Mouse (Mus musculus) kidney, adult 2 months (tissue): ENCODE results near the gene Psmf1. TPM values are rescaled to one million over a fixed set of nuclear protein-coding genes. Genes with fewer than 3 reads are reported as not detected.

Source experiments
- DNase-seq: peaks from one replicate; pipeline ENCODE4 v3.0.0; 2021
- H3K27ac ChIP-seq: fragments of 200-500 bp; 2 replicates; pipeline ENCODE4 v1.5.1; 2012; ENCODE audit warnings: low read depth, low read length, control low read depth, inconsistent platforms; ENCODE audit not compliant: insufficient read depth
- H3K27me3 ChIP-seq: fragments of 200-500 bp; replicated peaks from 2 replicates; pipeline ENCODE4 v1.6.1; 2012; ENCODE audit warnings: mild to moderate bottlenecking, moderate library complexity, low read length, inconsistent platforms; ENCODE audit not compliant: control insufficient read depth, insufficient read depth
- H3K36me3 ChIP-seq: fragments of 200-500 bp; 2 replicates; pipeline ENCODE4 v1.6.1; 2012; ENCODE audit warnings: mild to moderate bottlenecking, moderate library complexity, low read length, inconsistent platforms; ENCODE audit not compliant: control insufficient read depth, insufficient read depth
- H3K4me1 ChIP-seq: fragments of 200-500 bp; 2 replicates; pipeline ENCODE4 v1.6.1; 2011; ENCODE audit warnings: low read length; ENCODE audit not compliant: control insufficient read depth, insufficient read depth
- H3K4me3 ChIP-seq: fragments of 200-500 bp; 2 replicates; pipeline ENCODE4 v1.5.1; 2011; ENCODE audit warnings: mild to moderate bottlenecking, low read depth, low read length, control low read depth; ENCODE audit not compliant: insufficient read depth
- CTCF ChIP-seq: fragments of 200-500 bp; conservative IDR thresholded peaks from 2 replicates; pipeline ENCODE4 v1.5.1; 2011; ENCODE audit warnings: low read depth, mild to moderate bottlenecking, control low read depth, low read length, moderate library complexity, mixed read lengths; ENCODE audit not compliant: insufficient read depth, insufficient read length
- POLR2A ChIP-seq: fragments of 200-500 bp; IDR thresholded peaks from one replicate; pipeline ENCODE4 v1.6.1; 2011; ENCODE audit warnings: low read depth, low read length, control low read depth
- WGBS: fragments of 180-500 bp; shearing (Covaris S2); methylation state at CpG from one replicate; pipeline ENCODE4 v1.1.7; 2018; 5-methylcytosine and 5-hydroxymethylcytosine counted together
- polyA plus RNA-seq: library from polyadenylated mRNA; depleted of rRNA; stranded (reverse); fragments of >200 nt; gene quantifications from 2 replicates; pipeline ENCODE4 v1.2.3, GENCODE M21; 2012

Gene Psmf1
- polyA plus RNA-seq, 1 experiment: 47.1 TPM

DNA sequence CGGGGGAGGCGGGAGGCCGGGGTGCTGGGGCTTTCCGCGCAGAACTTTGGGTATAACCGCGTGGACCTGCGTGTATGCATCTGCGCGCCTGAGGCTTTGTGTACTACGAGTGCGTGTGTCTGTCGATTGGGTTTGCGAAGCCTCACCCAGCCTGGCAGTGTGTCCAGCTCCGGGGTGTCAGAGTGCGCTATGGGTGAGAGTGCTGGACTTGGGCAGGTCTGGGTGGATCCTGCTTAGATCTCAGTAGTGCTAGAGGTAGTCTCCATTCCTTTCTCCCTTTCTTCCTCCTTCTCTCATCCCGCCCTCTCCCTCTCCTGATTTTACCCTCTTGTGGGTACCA lies 41.2 kb downstream of the Psmf1 start:
- peak overlapping the region; percentile 29; the same call in 1 of the 2 replicates for H3K4me3 ChIP-seq
- 1% methylated on average over 15 of the region's 17 CpGs for WGBS
- no peaks in the 10 kb centered on the region; the same call in 1 of the 2 replicates for H3K27me3 ChIP-seq
- H3K27ac ChIP-seq: no peak overlapping the region
- DNase-seq: no peak
- no peaks in the 10 kb centered on the region for H3K4me1 ChIP-seq
- TF ChIP-seq CTCF (no peak), POLR2A (no peak)
- H3K36me3 ChIP-seq: no peaks in the 10 kb centered on the region

DNA sequence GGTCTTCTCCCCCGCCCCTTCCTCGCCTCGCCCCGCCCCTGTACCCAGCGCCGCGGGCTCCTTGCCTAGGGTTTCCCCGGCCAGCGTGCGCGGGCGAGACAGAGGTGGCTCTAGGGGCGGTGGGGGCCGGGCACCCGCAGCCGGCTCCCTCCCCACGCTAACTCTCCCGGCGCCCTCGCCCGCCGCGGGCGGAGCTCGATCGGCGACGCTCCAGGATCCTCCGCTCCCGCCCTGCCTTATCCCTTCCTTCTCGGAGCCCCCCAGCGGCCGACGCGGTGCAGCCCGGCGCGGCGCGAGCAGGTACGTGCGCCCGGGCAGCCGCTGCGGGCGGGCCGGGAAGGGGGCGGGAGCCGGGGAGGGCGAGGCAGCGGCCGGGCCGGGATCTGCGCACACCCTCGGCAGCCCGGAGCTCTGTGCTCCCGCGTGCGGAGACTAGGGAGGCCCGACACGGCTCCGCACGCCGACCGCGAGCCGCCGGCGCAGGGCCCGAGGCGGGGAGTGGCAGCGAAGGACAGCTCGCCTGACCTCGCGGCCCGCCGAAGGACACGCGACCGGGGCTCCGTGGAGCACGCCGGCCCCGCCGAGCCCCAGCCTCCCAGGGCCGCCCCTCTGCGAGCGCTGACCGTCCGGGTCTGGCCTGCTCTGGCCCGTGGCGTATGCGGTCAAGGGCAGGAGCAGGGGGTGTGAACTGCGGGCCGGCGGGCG lies 41.7 kb downstream of the Psmf1 start:
- TF ChIP-seq POLR2A (no peak), CTCF (no peak)
- WGBS: under 1% methylated on average over 96 of the region's 97 CpGs
- no peak overlapping the region for H3K27ac ChIP-seq
- no peaks in the 10 kb centered on the region for H3K36me3 ChIP-seq
- peak overlapping the region; percentile 29 for H3K4me3 ChIP-seq
- DNase-seq: peak; percentile 36
- H3K27me3 ChIP-seq: no peaks in the 10 kb centered on the region; the same call in 1 of the 2 replicates
- H3K4me1 ChIP-seq: no peaks in the 10 kb centered on the region

DNA sequence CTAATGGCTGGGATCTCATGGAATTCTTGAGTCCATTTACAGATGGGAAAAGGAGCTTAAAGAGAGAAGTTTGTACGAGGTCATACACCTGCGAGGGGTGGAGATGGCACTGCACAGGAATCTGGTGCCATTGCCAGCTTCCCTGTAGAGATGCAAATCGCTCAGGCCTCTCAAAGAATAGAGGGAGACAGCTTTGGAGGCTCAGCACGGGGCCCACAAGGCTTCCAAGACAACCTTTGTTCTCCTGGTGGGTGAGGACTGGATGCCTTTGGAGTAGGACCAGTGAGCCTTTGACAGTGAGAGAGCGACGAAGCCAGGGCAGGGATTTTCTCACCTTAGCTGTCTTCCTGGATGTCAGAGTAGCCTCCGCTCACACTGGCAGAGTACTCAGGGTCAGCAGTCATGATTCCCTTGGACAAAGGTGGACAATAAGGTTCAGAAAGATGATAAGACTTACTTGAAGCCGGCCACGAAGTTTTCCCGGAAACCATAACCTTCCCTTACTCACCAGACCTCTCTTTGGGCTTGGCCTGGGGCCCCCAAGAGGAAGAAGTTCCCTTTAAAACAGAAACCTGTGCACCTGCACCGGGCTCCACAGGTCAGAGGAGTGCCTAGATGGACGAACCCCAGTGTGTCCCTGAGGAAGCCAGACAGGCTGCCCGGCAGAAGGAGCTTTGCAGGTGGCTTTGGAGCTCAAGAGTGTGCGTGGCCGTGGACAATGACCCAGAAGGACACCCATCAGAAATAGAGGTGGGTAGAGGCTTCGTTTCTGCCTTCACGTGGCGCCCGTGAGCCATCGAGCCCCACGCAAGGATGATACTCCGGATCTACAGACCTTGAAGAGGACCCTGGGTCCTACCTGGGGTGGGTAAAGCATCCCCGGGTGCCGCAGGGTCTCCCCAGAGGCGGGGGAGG lies 42.5 kb downstream of the Psmf1 start, which contains the start of gene Tmem74b:
Tmem74b (plus strand) TSS at position 778 of the 915 bp plus-strand sequence.
- Histone ChIP-seq H3K27ac (no peak within 1 kb of the TSS), H3K27me3 (no peaks in the 10 kb centered on the region; the same call in 1 of the 2 replicates), H3K4me3 (peak within 1 kb of the TSS; percentile 29), H3K4me1 (no peaks in the 10 kb centered on the region), H3K36me3 (no peaks in the 10 kb centered on the region)
- TF ChIP-seq POLR2A (no peak), CTCF (no peak)
- no peak for DNase-seq
- 16% methylated on average over 25 of the region's 25 CpGs for WGBS

DNA sequence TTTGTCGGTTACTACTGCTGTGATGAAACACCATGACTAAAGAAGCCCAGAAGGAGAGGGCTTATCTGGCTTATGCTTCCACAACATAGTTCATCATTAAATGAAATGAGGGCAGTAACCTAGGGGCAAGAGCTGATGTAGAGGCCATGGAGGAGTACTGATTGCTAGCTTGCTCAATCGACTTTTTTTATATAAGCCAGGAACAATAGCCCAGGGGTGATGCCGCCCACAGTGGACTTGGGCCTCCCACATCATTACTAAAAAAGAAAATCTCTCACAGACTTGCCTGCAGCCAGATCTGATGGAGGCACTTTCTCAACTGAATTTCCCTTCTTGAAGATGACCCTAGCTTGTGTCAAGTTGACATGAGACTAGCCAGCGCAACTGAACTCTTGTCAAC lies 61.0 kb downstream of the Psmf1 start:
- no peak for DNase-seq
- no peaks in the 10 kb centered on the region for H3K36me3 ChIP-seq
- TF ChIP-seq POLR2A: no peak
- no peak for TF ChIP-seq CTCF
- H3K4me3 ChIP-seq: no peak overlapping the region
- no peak overlapping the region for H3K27ac ChIP-seq
- WGBS: 84% methylated on average over 4 of the region's 4 CpGs
- no peaks in the 10 kb centered on the region; the same call in 1 of the 2 replicates for H3K27me3 ChIP-seq
- H3K4me1 ChIP-seq: no peaks in the 10 kb centered on the region

DNA sequence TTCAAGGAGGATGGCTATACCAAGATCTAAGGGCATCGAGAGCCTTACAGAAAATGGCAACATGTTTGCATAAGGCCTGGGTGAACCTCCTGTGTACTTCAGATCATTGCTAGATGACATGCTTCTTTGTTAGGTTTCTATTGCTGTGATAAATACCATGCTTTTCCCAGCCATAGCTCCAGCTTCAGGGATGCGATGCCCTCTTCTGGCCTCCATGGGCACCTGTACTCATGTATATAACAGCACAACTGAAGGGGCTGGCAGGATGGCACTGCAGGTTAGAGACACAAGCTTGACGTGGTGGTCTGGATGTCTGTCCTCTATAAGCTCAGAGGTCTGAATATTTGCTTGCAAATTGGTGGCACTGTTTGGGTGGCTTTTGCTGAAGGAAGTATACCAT lies 61.6 kb downstream of the Psmf1 start:
- WGBS: 57% methylated on average over 3 of the region's 3 CpGs
- Histone ChIP-seq H3K4me3 (no peak overlapping the region), H3K27ac (no peak overlapping the region), H3K4me1 (no peaks in the 10 kb centered on the region), H3K27me3 (no peaks in the 10 kb centered on the region; the same call in 1 of the 2 replicates), H3K36me3 (no peaks in the 10 kb centered on the region)
- TF ChIP-seq CTCF (peak; percentile 60), POLR2A (no peak)
- peak; percentile 17 for DNase-seq

DNA sequence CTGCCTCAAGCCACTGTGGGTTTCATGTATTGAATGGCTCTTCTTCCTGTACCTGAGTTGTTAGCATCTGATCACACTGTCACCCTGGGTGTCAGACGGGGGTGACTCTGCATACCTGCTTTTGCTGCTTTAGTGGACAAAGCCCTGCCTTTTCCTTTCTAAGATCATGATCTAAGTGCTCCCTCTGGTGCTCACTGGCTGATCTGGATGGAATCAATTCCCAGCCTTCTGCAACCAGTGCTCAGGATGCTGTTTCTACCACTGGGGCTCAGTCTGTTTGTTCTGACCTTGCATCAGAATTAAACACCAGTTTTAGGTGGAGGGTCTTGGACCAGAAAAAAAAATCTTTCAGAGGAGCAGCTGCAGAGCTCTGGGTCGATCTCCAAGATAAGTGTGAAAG lies 67.8 kb downstream of the Psmf1 start:
- TF ChIP-seq POLR2A (no peak), CTCF (0 out of 2 replicates have a peak, but pooled peaks have one; percentile 10)
- Histone ChIP-seq H3K27me3 (no peaks in the 10 kb centered on the region; the same call in 1 of the 2 replicates), H3K27ac (no peak overlapping the region), H3K36me3 (no peaks in the 10 kb centered on the region), H3K4me3 (no peak overlapping the region), H3K4me1 (no peaks in the 10 kb centered on the region)
- WGBS: 54% methylated on average over 2 of the region's 2 CpGs
- peak; percentile 8 for DNase-seq

DNA sequence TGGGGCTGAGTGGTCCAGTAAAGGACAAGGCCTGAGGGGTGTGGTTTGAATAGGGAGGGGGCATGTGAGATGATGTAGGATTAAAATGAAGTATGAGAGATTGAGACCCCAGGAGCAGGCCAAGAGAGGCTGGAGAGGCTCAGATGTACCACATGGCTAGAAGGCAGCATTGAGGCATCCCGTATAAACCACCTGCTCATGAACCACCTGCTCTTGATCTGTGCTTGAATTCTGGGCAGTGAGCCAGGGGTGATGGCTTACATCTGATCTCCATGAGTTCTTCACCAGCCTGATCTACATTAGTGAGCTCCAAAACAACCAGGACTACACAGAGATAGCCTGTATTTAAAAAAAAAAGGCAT lies 73.0 kb downstream of the Psmf1 start:
- Histone ChIP-seq H3K27ac (no peak overlapping the region), H3K4me3 (no peak overlapping the region), H3K27me3 (no peaks in the 10 kb centered on the region), H3K4me1 (no peaks in the 10 kb centered on the region), H3K36me3 (no peaks in the 10 kb centered on the region)
- TF ChIP-seq CTCF: no peak
- no peak for DNase-seq
- WGBS: 62% methylated on average over 1 of the region's 1 CpGs
